Mouse (Mus musculus) kidney, embryonic 16.5 days (tissue): Measurements from ENCODE around the gene Slc24a3. TPM values are rescaled to one million over a fixed set of nuclear protein-coding genes. Genes with fewer than 3 reads are reported as not detected.

Experiments used
- ATAC-seq: fragments of 200-750 bp; cut with Nextera tagmentation; 2 replicates; pipeline ENCODE4 v1.8.0; 2017; ENCODE audit warnings: moderate TSS enrichment; ENCODE audit not compliant: low FRiP score, low TSS enrichment
- H3K27ac ChIP-seq: fragments of 300-500 bp; sonication (generic); 2 replicates; pipeline ENCODE4 v1.5.1; 2014; ENCODE audit warnings: low read length
- H3K27me3 ChIP-seq: fragments of 300-500 bp; sonication (generic); 2 replicates; pipeline ENCODE4 v1.6.1; 2014; ENCODE audit warnings: low read length, control low read depth, mixed read lengths; ENCODE audit not compliant: insufficient read depth
- H3K36me3 ChIP-seq: fragments of 300-500 bp; sonication (generic); 2 replicates; pipeline ENCODE4 v1.6.1; 2014; ENCODE audit warnings: low read length, control low read depth, mixed read lengths; ENCODE audit not compliant: insufficient read depth
- H3K4me1 ChIP-seq: fragments of 300-500 bp; sonication (generic); 2 replicates; pipeline ENCODE4 v1.6.1; 2014; ENCODE audit warnings: low read length, control low read depth, mixed read lengths; ENCODE audit not compliant: insufficient read depth
- H3K4me2 ChIP-seq: fragments of 300-500 bp; sonication (generic); replicated peaks from 2 replicates; pipeline ENCODE4 v1.6.1; 2014; ENCODE audit warnings: low read depth, low read length
- H3K4me3 ChIP-seq: fragments of 300-500 bp; sonication (generic); 2 replicates; pipeline ENCODE4 v1.5.1; 2014; ENCODE audit warnings: mild to moderate bottlenecking, low read length
- H3K9ac ChIP-seq: fragments of 300-500 bp; sonication (generic); replicated peaks from 2 replicates; pipeline ENCODE4 v1.6.1; 2014; ENCODE audit warnings: low read length
- H3K9me3 ChIP-seq: fragments of 300-500 bp; sonication (generic); 2 replicates; pipeline ENCODE4 v1.6.1; 2016; ENCODE audit warnings: low read length, control low read depth
- WGBS: fragments of 180-500 bp; shearing (Covaris S2); extraction: QIAGEN DNeasy Blood & Tissue Kit; methylation state at CpG from one replicate; pipeline ENCODE4 v1.1.7; 2014; 5-methylcytosine and 5-hydroxymethylcytosine counted together
- polyA plus RNA-seq: library from polyadenylated mRNA; unstranded; fragments of >200 nt; fragmentation: Nextera tagmentation; extraction: Ambion mirVana; gene quantifications from 2 replicates; pipeline ENCODE4 v1.2.1, GENCODE M21; 2015

Gene Slc24a3
- polyA plus RNA-seq, 1 experiment from 2014 or later, result 1.0 TPM

DNA sequence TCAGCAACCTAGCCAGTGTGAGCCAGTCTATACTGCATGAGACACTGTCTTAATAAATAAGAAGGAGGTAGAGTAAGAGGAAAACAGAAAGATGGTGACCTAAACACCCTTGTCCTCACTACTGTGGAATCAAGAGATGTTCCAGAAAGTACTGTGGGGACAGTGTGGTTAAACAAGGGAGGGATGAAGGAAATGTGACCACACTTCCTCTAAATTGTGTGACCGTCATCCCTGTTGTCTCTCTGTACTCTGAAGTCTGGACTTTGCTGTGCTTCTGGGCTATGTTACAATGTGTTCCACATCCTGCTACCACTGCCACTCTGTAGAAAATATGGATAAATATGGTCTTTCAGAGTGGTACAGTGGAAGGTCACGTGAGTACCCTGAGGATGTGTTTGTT, 399.4 kb downstream of the Slc24a3 start:
- H3K9ac ChIP-seq, result no peak overlapping the region
- H3K4me3 ChIP-seq, result no peak overlapping the region
- H3K9me3 ChIP-seq, result no peaks in the 10 kb centered on the region
- no peak for ATAC-seq
- no peaks in the 10 kb centered on the region for H3K36me3 ChIP-seq
- H3K27ac ChIP-seq, result no peak overlapping the region
- H3K27me3 ChIP-seq, result no peaks in the 10 kb centered on the region
- WGBS, result 85% methylated on average over 2 of the region's 2 CpGs
- no peaks in the 10 kb centered on the region for H3K4me1 ChIP-seq
- H3K4me2 ChIP-seq, result no peak overlapping the region

GRCm38 (mm10) chr2:145571943-145572342, 404.4 kb downstream of the Slc24a3 start:
- H3K4me3 ChIP-seq, result no peak overlapping the region
- H3K9ac ChIP-seq, result no peak overlapping the region
- no peaks in the 10 kb centered on the region for H3K27me3 ChIP-seq
- 71% methylated on average over 3 of the region's 3 CpGs for WGBS
- no peak overlapping the region for H3K4me2 ChIP-seq
- no peaks in the 10 kb centered on the region for H3K36me3 ChIP-seq
- no peaks in the 10 kb centered on the region for H3K4me1 ChIP-seq
- no peak for ATAC-seq
- no peak overlapping the region for H3K27ac ChIP-seq
- H3K9me3 ChIP-seq, result no peaks in the 10 kb centered on the region

DNA sequence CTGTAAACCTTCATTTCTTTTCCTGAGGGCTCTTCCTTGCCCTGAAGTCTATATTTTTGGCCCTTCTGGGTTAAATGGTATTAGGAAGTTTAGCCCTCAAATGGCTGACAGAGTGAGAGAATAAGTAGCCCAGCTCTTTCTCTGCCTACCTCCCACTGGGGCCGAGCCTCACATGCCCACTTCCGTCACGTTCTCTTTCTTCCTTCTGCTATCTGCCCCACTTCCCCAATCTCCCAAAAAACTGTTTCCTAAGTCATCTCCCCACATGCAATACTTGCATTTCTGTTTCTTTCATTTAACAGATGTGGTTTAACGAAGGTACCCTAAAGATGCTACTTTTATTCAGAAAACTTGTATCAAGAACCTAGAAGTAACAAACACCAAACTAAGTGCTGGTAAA, 406.6 kb downstream of the Slc24a3 start:
- WGBS, result 91% methylated on average over 4 of the region's 4 CpGs
- no peaks in the 10 kb centered on the region for H3K9me3 ChIP-seq
- no peak overlapping the region for H3K9ac ChIP-seq
- no peaks in the 10 kb centered on the region for H3K36me3 ChIP-seq
- no peaks in the 10 kb centered on the region for H3K4me1 ChIP-seq
- no peaks in the 10 kb centered on the region for H3K27me3 ChIP-seq
- ATAC-seq, result no peak
- no peak overlapping the region for H3K27ac ChIP-seq
- H3K4me3 ChIP-seq, result no peak overlapping the region
- no peak overlapping the region for H3K4me2 ChIP-seq

DNA sequence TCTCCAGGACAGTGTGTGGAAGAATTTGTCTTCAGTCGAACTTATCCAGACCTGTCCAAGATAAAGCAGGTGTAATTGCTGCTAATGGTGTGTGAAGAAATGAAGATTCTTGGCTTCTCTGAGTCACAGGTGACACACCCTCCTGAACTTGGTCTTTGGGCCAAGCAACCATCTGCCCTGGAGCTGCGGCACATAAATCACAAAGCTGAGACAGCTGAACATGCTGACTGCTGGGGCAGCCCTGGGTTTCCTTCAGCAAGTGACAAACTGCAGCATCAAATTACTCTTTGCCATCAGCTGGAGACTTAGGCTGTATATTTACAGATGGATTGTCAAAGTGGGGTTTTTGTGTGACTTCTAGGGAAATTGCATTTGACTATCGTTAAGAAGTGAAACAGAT, 415.5 kb downstream of the Slc24a3 start:
- Histone ChIP-seq H3K9me3 (no peaks in the 10 kb centered on the region), H3K9ac (no peak overlapping the region), H3K4me1 (no peaks in the 10 kb centered on the region), H3K27me3 (no peaks in the 10 kb centered on the region), H3K4me2 (no peak overlapping the region), H3K27ac (no peak overlapping the region), H3K36me3 (no peaks in the 10 kb centered on the region), H3K4me3 (no peak overlapping the region)
- no peak for ATAC-seq
- 49% methylated on average over 3 of the region's 3 CpGs for WGBS

GRCm38 (mm10) chr2:145585437-145585836, 417.9 kb downstream of the Slc24a3 start:
- WGBS, result 90% methylated on average over 3 of the region's 3 CpGs
- H3K36me3 ChIP-seq, result no peaks in the 10 kb centered on the region
- H3K27me3 ChIP-seq, result no peaks in the 10 kb centered on the region
- H3K9me3 ChIP-seq, result no peaks in the 10 kb centered on the region
- H3K9ac ChIP-seq, result no peak overlapping the region
- no peaks in the 10 kb centered on the region for H3K4me1 ChIP-seq
- no peak overlapping the region for H3K27ac ChIP-seq
- H3K4me3 ChIP-seq, result no peak overlapping the region
- no peak overlapping the region for H3K4me2 ChIP-seq
- no peak for ATAC-seq

- WGBS, result 59% methylated on average over 8 of the region's 8 CpGs
- H3K4me1 ChIP-seq, result no peaks in the 10 kb centered on the region
- H3K36me3 ChIP-seq, result no peaks in the 10 kb centered on the region
- H3K9me3 ChIP-seq, result no peaks in the 10 kb centered on the region
- ATAC-seq, result peak; percentile 86; the same call in 1 of the 2 replicates
- no peak overlapping the region for H3K27ac ChIP-seq
- H3K27me3 ChIP-seq, result no peaks in the 10 kb centered on the region
- no peak overlapping the region for H3K4me3 ChIP-seq
- no peak overlapping the region for H3K9ac ChIP-seq
- no peak overlapping the region for H3K4me2 ChIP-seq
These were observed 420.6 kb downstream of the Slc24a3 start for GRCm38 (mm10) chr2:145588009-145588737.

- no peak overlapping the region for H3K9ac ChIP-seq
- no peak for ATAC-seq
- H3K27ac ChIP-seq, result no peak overlapping the region
- H3K4me3 ChIP-seq, result no peak overlapping the region
- H3K27me3 ChIP-seq, result no peaks in the 10 kb centered on the region
- WGBS, result 86% methylated on average over 8 of the region's 8 CpGs
- H3K4me1 ChIP-seq, result no peaks in the 10 kb centered on the region
- H3K4me2 ChIP-seq, result no peak overlapping the region
- H3K36me3 ChIP-seq, result no peaks in the 10 kb centered on the region
- H3K9me3 ChIP-seq, result no peaks in the 10 kb centered on the region
These were observed 424.3 kb downstream of the Slc24a3 start for GRCm38 (mm10) chr2:145591881-145592280.

DNA sequence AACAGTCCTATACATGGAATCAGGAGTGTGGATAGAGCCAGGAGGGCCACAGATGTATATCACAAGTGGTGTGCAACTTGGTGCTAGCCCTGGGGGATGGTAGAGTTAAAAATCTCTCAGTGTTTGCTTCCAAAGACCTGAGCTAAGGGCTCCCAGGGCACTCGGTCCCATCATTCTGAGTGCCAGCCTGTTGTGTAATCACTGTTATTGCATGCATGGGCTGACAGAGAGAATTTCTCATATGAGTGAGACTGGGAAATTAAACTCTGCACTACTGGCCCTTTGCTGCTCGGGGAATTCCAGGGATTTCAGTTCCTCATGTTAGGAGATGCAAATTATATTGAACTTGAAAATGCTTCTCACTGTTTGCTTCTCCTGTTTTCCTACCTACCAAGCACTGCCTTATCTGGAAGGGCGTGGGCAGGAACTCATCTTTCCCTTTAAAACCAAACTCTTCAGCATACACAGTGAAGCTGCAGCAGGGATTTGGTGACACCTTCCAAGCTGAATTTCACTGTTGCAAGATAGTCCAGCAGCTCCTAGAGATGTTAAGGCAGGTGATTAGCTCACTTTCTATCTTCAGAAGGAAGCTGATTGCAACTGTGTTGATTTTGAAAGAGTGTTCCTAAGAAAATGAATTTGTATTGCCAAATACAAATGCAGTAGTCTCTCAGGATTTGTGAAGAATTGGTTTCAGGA, 426.2 kb downstream of the Slc24a3 start:
- ATAC-seq, result peak; percentile 23; the same call in 1 of the 2 replicates
- Histone ChIP-seq H3K9ac (no peak overlapping the region), H3K4me3 (no peak overlapping the region), H3K27me3 (no peaks in the 10 kb centered on the region), H3K36me3 (no peaks in the 10 kb centered on the region), H3K4me1 (no peaks in the 10 kb centered on the region), H3K4me2 (no peak overlapping the region), H3K9me3 (no peaks in the 10 kb centered on the region), H3K27ac (0 out of 2 replicates have a peak overlapping the region, but pooled peaks have one; percentile 38)
- WGBS, result 63% methylated on average over 3 of the region's 3 CpGs

- H3K4me3 ChIP-seq, result no peak overlapping the region
- no peaks in the 10 kb centered on the region for H3K36me3 ChIP-seq
- H3K9ac ChIP-seq, result no peak overlapping the region
- no peak overlapping the region for H3K27ac ChIP-seq
- no peak overlapping the region for H3K4me2 ChIP-seq
- ATAC-seq, result no peak
- WGBS, result 93% methylated on average over 5 of the region's 5 CpGs
- H3K27me3 ChIP-seq, result no peaks in the 10 kb centered on the region
- H3K9me3 ChIP-seq, result no peaks in the 10 kb centered on the region
- no peaks in the 10 kb centered on the region for H3K4me1 ChIP-seq
These were observed 430.3 kb downstream of the Slc24a3 start for GRCm38 (mm10) chr2:145597866-145598265.

- no peaks in the 10 kb centered on the region for H3K27me3 ChIP-seq
- no peak for ATAC-seq
- H3K4me1 ChIP-seq, result no peaks in the 10 kb centered on the region
- H3K9ac ChIP-seq, result no peak overlapping the region
- H3K4me3 ChIP-seq, result no peak overlapping the region
- H3K27ac ChIP-seq, result no peak overlapping the region
- no peaks in the 10 kb centered on the region for H3K9me3 ChIP-seq
- WGBS, result 84% methylated on average over 5 of the region's 5 CpGs
- no peaks in the 10 kb centered on the region for H3K36me3 ChIP-seq
- no peak overlapping the region for H3K4me2 ChIP-seq
These were observed 440.3 kb downstream of the Slc24a3 start for GRCm38 (mm10) chr2:145607844-145608243.
